Mouse (Mus musculus) MN1 (cell line): ENCODE results near the gene Cdh26.

Experiments
- DNase-seq: peaks from one replicate; pipeline ENCODE4 v3.0.0-alpha.2; 2016; ENCODE audit warnings: low spot score

Gene Cdh26

GRCm38 (mm10) chr2:178513043-178513442 is 82.7 kb downstream of the Cdh26 start:
- DNase-seq = no peak

- no peak for DNase-seq
These were observed 83.3 kb downstream of the Cdh26 start for GRCm38 (mm10) chr2:178513636-178514071.

GRCm38 (mm10) chr2:178516421-178516820 is 86.1 kb downstream of the Cdh26 start:
- DNase-seq = no peak

- DNase-seq = no peak
These were observed 86.6 kb downstream of the Cdh26 start for GRCm38 (mm10) chr2:178516941-178517340.

- no peak for DNase-seq
These were observed 89.0 kb downstream of the Cdh26 start for GRCm38 (mm10) chr2:178519321-178519720.

- no peak for DNase-seq
These were observed 89.9 kb downstream of the Cdh26 start for GRCm38 (mm10) chr2:178520216-178520615.

- DNase-seq = no peak
These were observed 92.0 kb downstream of the Cdh26 start for GRCm38 (mm10) chr2:178522331-178522730.

- DNase-seq = no peak
These were observed 92.5 kb downstream of the Cdh26 start for GRCm38 (mm10) chr2:178522786-178523185.

GRCm38 (mm10) chr2:178526776-178527175 is 96.4 kb downstream of the Cdh26 start:
- no peak for DNase-seq

GRCm38 (mm10) chr2:178531226-178531625 is 100.9 kb downstream of the Cdh26 start:
- no peak for DNase-seq

GRCm38 (mm10) chr2:178536574-178536973 is 106.2 kb downstream of the Cdh26 start:
- no peak for DNase-seq
